Mouse (Mus musculus) spleen, embryonic (tissue): ENCODE measurements at regions not wholly inside any gene's neighbourhood (a gene's known extent, or its start where the extent isn't known, plus 50 kb on each side); places are given as distances from the start of the nearest gene placed in this dataset.

Source experiments
- CTCF ChIA-PET: fragments of 350-600 bp; sonication (Branson Sonifier 250); formaldehyde crosslinking; loops from one replicate; lab custom pipeline; 2022; lab: Charles Lee

DNA sequence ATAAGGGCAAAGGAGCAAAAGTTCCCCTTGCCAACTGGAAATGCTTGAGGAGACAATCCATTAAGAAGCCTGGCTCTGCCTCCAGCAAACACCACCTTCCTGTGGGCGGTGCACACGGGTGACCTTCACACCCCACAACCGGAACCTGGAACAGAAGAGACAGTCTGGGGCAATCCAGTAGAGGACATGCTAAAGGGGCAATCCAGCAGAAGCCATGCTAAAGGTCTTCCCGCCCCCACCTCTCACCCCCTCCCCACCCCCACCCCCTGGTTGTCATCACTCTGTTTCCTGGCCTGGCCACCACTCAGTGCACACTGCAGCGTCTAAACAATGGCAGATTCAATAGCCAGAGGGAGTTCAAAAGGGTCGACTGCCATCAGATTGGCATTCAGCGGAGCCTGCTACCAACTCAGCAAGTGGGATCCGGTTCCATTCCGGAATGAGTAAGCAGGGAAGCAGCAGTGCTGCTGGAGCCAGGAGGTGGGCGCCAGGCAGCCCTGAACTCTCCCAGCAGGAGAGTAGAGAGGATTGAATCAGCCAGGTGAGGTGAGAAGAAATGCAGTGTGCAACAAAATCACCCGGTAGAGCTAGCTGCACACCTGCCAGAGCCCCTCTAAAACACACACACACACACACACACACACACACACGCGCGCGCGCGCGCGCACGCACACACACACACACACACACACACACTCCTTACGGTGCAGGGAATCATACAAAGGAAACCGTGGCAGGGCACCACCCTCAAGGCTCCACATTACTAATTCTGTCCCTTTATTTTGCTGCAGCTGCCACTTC lies 443.7 kb upstream of the Smim15 start:
- CTCF ChIA-PET: interaction anchor here (0.7 kb wide), 1 partner anchor 700 kb away, joined by 7 read pairs; no protein-coding TSS in a partner anchor

GRCm38 (mm10) chr13:107599094-107599644 lies 445.1 kb upstream of the Smim15 start:
- CTCF ChIA-PET: interaction anchor here (0.8 kb wide), 1 partner anchor 36 kb away, joined by 3 read pairs; no protein-coding TSS in a partner anchor

DNA sequence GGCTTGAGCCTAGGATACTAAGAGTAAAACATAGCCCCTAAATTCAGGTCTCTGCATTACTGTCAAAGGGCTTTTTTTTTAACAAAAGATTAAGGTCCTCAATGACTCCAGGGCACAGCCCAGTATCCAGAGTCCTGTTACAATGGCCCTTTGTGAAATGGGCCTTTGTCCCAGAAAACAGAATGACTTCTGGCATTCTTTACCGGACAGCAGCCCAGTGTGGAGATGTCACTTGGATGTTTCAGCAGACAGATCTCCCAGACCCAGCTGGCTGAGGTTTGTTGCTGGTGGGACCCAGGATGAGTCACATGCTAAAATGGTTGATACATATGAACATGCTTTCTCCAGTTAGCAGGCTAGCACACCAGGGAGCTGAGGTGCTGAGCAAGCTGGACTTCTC lies 445.9 kb upstream of the Smim15 start:
- CTCF ChIA-PET: interaction anchor here (0.8 kb wide), 1 partner anchor 35 kb away, joined by 3 read pairs; no protein-coding TSS in a partner anchor

- CTCF ChIA-PET: no interaction called here
These were observed 447.0 kb upstream of the Smim15 start for GRCm38 (mm10) chr13:107597217-107597616.

DNA sequence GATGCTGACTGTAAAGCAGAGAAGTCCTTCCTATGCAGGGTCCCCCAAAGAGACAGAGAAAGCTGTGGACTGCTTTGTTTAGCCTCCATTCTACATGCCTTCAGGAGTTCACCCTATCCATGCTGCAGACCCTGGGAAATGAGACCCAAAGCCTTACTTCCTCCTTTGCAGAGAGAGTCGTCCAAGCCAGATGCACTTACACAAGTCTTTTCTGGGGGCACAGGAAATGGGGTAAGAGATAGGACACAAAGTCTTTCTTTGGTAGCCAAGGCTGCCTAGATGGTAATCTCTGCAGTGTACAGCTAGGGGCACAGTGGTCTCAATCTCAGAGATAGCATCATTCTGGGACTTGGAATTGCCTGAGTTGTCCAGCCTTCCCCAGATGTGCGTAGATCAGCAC lies 448.1 kb upstream of the Smim15 start:
- CTCF ChIA-PET: no interaction called here

GRCm38 (mm10) chr13:107588399-107589002 lies 455.7 kb upstream of the Smim15 start:
- CTCF ChIA-PET: no interaction called here

DNA sequence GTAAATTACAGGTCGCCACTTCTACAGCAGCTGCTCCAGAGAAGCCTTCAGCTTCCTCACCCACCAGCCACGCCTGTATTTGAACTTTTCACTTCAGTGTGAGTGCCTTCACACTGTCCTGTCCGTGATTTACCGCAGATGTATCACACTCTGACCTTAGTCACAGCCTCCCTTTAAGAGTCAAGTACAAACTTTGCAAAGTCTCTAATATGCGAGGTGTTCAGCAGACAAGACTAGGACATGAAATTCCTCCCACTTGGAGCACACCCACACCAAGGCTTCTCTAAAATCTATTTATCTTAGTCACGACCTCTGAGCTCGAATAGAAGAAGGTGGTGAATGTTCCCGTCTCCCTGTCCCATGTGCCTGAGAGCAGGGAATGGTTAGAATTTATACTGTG lies 456.6 kb upstream of the Smim15 start:
- CTCF ChIA-PET: no interaction called here

GRCm38 (mm10) chr13:107585936-107586335 lies 458.3 kb upstream of the Smim15 start:
- CTCF ChIA-PET: no interaction called here

DNA sequence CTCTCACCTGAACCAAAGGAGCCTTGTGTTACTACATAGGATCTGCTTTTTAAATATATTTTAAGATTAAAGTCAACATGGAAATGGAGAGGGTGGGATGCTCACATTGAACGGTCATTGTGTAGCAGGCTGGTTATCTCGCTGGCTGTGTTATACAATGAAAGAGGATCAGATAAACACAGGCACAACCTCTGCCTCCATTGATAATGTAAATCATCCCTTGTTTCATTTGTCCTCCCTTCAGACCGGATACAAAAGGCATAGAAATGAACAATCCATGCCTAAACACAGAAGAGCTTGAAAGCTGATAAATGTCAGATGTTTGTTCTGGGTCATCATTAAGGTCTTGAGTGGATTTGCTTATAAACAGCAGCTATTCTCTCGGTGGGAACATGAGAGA lies 458.9 kb upstream of the Smim15 start:
- CTCF ChIA-PET: no interaction called here

GRCm38 (mm10) chr13:107578968-107579367 lies 465.3 kb upstream of the Smim15 start:
- CTCF ChIA-PET: no interaction called here

GRCm38 (mm10) chr13:107577809-107578208 lies 466.4 kb upstream of the Smim15 start:
- CTCF ChIA-PET: no interaction called here

DNA sequence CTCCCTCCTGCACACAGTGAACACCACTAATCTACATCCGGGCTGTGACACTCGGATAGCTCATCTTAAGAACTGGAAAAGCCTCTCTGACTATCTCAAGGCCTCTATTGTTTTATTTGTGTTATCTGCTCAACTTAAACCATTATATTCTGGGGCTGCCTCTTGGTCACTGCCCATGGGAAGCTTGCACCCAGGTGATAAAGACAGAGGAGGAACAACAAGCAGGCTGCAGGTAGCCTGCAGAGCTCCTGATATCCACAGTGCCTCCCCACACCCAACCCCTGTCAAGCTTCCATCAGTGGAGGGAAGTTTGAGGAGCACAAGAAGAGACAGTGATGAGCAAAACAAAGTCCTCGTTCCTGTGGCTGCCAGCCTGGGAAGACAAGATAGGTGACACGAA lies 467.0 kb upstream of the Smim15 start:
- CTCF ChIA-PET: no interaction called here

- CTCF ChIA-PET: no interaction called here
These were observed 467.5 kb upstream of the Smim15 start for GRCm38 (mm10) chr13:107576701-107577100.

GRCm38 (mm10) chr13:107575025-107575424 lies 469.2 kb upstream of the Smim15 start:
- CTCF ChIA-PET: no interaction called here

DNA sequence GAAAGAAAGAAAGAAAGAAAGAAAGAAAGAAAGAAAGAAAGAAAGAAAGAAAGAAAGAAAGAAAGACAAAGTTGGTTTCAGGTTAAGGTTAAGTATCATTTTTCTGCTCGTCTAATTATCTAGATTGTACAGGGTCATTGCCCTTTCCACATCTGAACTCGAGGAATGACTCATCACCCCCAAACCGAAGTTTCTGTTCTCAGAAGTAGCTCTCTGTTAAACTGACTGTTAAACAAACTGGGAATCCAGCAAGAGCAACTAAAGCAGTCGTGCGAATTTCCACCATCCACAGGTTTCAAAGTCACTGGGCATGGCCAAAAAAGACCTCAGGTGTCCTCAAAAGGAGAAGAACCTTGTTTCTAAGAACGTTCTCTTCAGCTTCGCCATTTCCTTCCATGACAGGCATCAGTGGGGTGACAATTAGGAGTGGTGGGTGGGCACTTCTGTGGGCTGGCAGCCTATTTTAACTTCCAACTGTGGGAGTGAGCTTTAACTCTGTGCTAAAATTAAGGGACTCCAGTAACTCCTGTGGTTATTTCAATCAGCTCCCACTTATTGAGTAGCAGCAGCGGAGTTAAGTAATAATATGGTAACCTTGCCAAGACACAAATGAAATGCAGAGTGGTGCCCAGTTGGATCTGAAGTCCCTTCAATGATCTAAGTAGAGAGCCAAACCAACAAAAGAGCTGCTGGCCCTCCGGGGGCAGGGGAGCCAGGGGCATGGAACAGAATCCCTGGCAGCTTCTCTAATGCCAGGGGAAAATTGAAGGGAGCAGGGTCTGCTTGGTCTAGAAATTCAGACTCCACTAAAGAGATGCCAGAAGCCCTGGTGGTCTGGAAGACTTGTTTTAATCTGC lies 470.5 kb upstream of the Smim15 start:
- CTCF ChIA-PET: no interaction called here

- CTCF ChIA-PET: no interaction called here
These were observed 472.7 kb upstream of the Smim15 start for GRCm38 (mm10) chr13:107571539-107571938.

DNA sequence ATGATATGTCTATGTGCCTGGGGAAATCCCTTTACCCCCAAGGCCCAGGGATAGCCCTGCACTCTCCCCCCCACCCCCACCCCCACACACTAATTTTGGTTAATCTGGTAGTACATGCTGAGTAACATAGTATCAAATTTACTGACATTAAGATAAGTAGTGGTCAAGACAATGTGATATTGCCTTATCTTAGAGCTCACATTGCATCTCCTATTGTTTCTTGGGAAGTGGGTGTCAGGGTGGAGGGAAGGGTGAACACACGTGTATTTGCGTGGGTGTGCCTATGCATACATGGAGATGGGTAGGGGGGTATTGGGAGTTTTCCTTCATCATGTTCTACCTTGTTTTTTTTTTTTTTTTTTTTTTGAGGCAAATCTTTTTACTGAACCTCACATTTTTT lies 474.8 kb upstream of the Smim15 start:
- CTCF ChIA-PET: no interaction called here

DNA sequence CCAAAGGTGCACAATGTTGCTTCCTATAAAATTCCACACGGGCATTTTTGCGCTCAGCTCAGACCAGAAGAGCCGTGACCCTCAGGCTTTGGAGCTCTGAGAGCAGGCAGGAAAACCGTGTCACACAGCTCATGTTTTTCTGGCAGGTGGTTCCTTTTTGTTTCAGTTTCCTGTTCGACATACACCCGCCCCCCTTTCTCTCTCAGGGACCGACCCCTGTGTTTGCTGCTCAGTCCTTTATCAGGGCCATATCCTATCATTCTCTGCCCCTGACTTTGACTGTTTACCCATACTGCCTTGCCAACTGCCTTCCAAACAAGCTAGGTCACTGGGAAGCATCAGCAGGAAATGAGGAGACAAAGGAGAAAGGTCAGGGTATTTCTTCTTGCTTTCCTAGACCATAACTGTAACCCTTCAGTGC lies 475.5 kb upstream of the Smim15 start:
- CTCF ChIA-PET: no interaction called here

GRCm38 (mm10) chr13:107562463-107562862 lies 481.8 kb upstream of the Smim15 start:
- CTCF ChIA-PET: no interaction called here

DNA sequence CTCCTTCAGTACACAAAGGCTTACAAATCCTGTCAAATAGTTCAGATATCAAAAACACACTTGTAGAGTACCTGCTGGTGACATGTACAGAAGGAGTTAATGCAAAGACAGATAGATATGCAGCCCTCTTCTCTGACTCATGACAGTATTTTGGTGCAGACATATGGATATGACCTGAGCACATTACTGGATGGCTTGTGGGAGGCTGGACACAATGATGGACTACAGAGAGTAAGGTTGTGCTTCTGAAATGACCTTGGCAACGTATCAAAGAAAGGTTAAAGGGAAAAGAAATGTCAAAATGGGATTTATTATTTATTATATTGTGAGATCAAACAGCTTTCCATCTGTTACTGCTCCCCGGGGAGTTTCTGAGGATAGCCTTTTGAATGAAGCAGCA lies 482.7 kb upstream of the Smim15 start:
- CTCF ChIA-PET: no interaction called here

DNA sequence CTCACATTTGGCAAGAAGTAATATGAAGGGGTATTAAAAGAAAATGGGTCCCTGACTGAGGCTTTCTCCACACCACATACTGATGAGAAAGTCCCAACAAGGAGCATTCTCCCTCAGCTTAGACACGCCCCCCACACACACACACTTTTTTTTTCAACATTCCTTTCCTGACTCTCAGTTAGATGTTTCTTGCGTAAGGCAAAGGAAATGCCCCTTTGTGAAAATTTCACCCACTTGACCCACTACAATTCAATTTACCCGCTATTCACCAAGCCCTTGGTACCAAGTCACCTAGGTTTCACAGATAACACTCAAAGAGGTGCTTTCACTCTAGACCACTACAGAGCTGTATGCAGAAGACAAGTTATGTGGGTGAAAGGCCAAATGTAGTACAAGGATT lies 488.3 kb upstream of the Smim15 start:
- CTCF ChIA-PET: no interaction called here

GRCm38 (mm10) chr13:107554091-107554490 lies 490.2 kb upstream of the Smim15 start:
- CTCF ChIA-PET: no interaction called here
